ENCODE assay signal across 8 mouse cellular contexts in genomic region chr6:128035250-128035929, GRCm38 (mm10).
DNase-seq lines count a peak whose midpoint lies in the region; ATAC-seq and TF ChIP-seq lines count a peak whose summit lies in the region.

No protein-coding gene starts in this region.

- under 1% methylated on average over 35 of the region's 36 CpGs for WGBS in embryonic facial prominence, embryonic 13.5 days
- 2% methylated on average over 32 of the region's 36 CpGs for WGBS in heart, postnatal 0 days
- 1% methylated on average over 33 of the region's 36 CpGs for WGBS in midbrain, embryonic 15.5 days

- DNase-seq in CD4-positive helper T cell, adult 2 months (ENCODE audit: low read depth, low spot score) = peak; percentile 44
- peak; percentile 24 for DNase-seq in R1 (ENCODE audit: low read depth, low spot score)
- no peak for DNase-seq in heart, postnatal 0 days (ENCODE audit: low spot score)
- DNase-seq in layer of hippocampus, postnatal 25 days (ENCODE audit: extremely low spot score in 1 of 2, low spot score in 1 of 2) = peak; percentile 57 to 58
- DNase-seq in testis, postnatal 14 days (ENCODE audit: low spot score) = peak; percentile 48
- DNase-seq in spleen, postnatal 14 days (ENCODE audit: low spot score in 2 of 2) = no peak

- H3K27ac ChIP-seq in embryonic facial prominence, embryonic 13.5 days = peak overlapping the region; percentile 64
- peak overlapping the region; percentile 88 for H3K27ac ChIP-seq in heart, postnatal 0 days (ENCODE audit: low read depth)
- peak overlapping the region; percentile 69 for H3K27ac ChIP-seq in midbrain, embryonic 15.5 days

- no peaks in the 10 kb centered on the region for H3K36me3 ChIP-seq in embryonic facial prominence, embryonic 13.5 days
- no peaks in the 10 kb centered on the region for H3K36me3 ChIP-seq in heart, postnatal 0 days (replicated peaks; ENCODE audit: control insufficient read depth, insufficient read depth, low read length)
- H3K36me3 ChIP-seq in midbrain, embryonic 15.5 days (replicated peaks) = no peaks in the 10 kb centered on the region

- peaks cover 81% of the 10 kb centered on the region for H3K4me1 ChIP-seq in embryonic facial prominence, embryonic 13.5 days
- peaks cover 41% of the 10 kb centered on the region for H3K4me1 ChIP-seq in heart, postnatal 0 days (ENCODE audit: control insufficient read depth, insufficient read depth)
- H3K4me1 ChIP-seq in midbrain, embryonic 15.5 days = peaks cover 36% of the 10 kb centered on the region

- H3K27me3 ChIP-seq in embryonic facial prominence, embryonic 13.5 days = peaks cover 14% of the 10 kb centered on the region
- no peaks in the 10 kb centered on the region for H3K27me3 ChIP-seq in heart, postnatal 0 days (ENCODE audit: control insufficient read depth, insufficient read depth, low read length)
- peaks cover 11% of the 10 kb centered on the region for H3K27me3 ChIP-seq in midbrain, embryonic 15.5 days (replicated peaks)

- H3K9me3 ChIP-seq in embryonic facial prominence, embryonic 13.5 days = no peaks in the 10 kb centered on the region
- H3K9me3 ChIP-seq in heart, postnatal 0 days (replicated peaks; ENCODE audit: control insufficient read depth, low read length) = no peaks in the 10 kb centered on the region
- no peaks in the 10 kb centered on the region for H3K9me3 ChIP-seq in midbrain, embryonic 15.5 days

- peak overlapping the region; percentile 56 for H3K4me3 ChIP-seq in embryonic facial prominence, embryonic 13.5 days
- peak overlapping the region; percentile 54 for H3K4me3 ChIP-seq in heart, postnatal 0 days (ENCODE audit: low read depth, low read length)
- peak overlapping the region; percentile 53 for H3K4me3 ChIP-seq in midbrain, embryonic 15.5 days

- TF ChIP-seq EP300 in heart, postnatal 0 days (IDR thresholded peaks at IDR 0.05; ENCODE audit: low read depth) = no peak

- ATAC-seq in embryonic facial prominence, embryonic 13.5 days (ENCODE audit: insufficient number of reproducible peaks, insufficient read depth, low FRiP score, low TSS enrichment, low read depth) = no peak
- peak; percentile 54 for ATAC-seq in heart, postnatal 0 days (ENCODE audit: insufficient read depth, low read depth)
- peak; percentile 73 for ATAC-seq in midbrain, embryonic 15.5 days (replicated peaks)

- H3K9ac ChIP-seq in embryonic facial prominence, embryonic 13.5 days = peak overlapping the region; percentile 74
- peak overlapping the region; percentile 68 for H3K9ac ChIP-seq in heart, postnatal 0 days (replicated peaks; ENCODE audit: low read depth, low read length)
- peak overlapping the region; percentile 52 for H3K9ac ChIP-seq in midbrain, embryonic 15.5 days

- TF ChIP-seq CTCF in heart, postnatal 0 days (IDR thresholded peaks at IDR 0.05; ENCODE audit: low read depth) = no peak

- peak overlapping the region; percentile 97 for H3K4me2 ChIP-seq in embryonic facial prominence, embryonic 13.5 days
- H3K4me2 ChIP-seq in heart, postnatal 0 days (ENCODE audit: low read depth, low read length) = peak overlapping the region; percentile 76
- H3K4me2 ChIP-seq in midbrain, embryonic 15.5 days = peak overlapping the region; percentile 93

Comparison
In these comparisons a context has a peak if more than half of its experiments do, and no peak if none do; other contexts are left out.
1. DNase-seq: peak in CD4-positive helper T cell, adult 2 months (single experiment), R1 (single experiment), layer of hippocampus, postnatal 25 days (2 of 2) and testis, postnatal 14 days (single experiment); none in heart, postnatal 0 days (single experiment) and spleen, postnatal 14 days (0 of 2).
2. Peak in every context shown above with its lines, with median percentiles within 50 percentile points of each other: H3K27ac ChIP-seq, H3K4me2 ChIP-seq, H3K4me3 ChIP-seq and H3K9ac ChIP-seq.